Mouse (Mus musculus) lung, adult 2 months (tissue): ENCODE results near the gene Tnni3.

Source experiments
- CTCF ChIP-seq: fragments of 200-500 bp; IDR thresholded peaks from 2 replicates; pipeline ENCODE4 v1.5.1; 2011; ENCODE audit warnings: mild to moderate bottlenecking, low read length, control low read depth; ENCODE audit not compliant: insufficient read depth
- POLR2A ChIP-seq: fragments of 200-500 bp; IDR thresholded peaks from 2 replicates; pipeline ENCODE4 v1.6.1; 2011; ENCODE audit warnings: low read depth, mild to moderate bottlenecking, control low read depth, low read length, borderline replicate concordance; ENCODE audit errors: extremely low read depth

DNA sequence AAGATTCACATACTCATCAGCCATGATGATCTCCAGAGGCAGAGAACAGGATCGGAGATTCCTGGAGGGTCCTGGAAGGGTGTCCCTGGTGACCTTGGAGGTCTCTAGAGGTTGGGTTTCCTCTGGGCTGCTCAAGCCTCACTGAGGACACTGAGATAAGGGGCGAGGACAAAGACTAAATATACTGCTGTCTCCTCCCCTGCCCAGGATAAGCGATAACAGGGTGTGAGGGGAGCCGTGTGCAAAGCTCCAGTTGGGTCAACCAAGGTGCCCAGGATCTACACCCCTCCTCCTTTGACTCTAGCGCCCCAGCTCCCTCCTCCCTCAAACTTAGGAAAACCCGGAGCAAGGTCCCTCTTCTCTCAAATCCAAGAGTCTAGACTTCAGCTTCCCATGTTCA is 1.7 kb downstream of the Tnni3 start:
- TF ChIP-seq POLR2A = no peak
- no peak for TF ChIP-seq CTCF
